Mouse (Mus musculus) neural tube, embryonic 14.5 days (tissue): Measurements from ENCODE around the gene Spag8. TPM values are rescaled to one million over a fixed set of nuclear protein-coding genes. Genes with fewer than 3 reads are reported as not detected.

Experiments
- ATAC-seq: fragments of 200-750 bp; cut with Nextera tagmentation; 2 replicates; pipeline ENCODE4 v1.8.0; 2017; ENCODE audit warnings: low read depth, mild to moderate bottlenecking, moderate TSS enrichment, moderate library complexity
- H3K27ac ChIP-seq: fragments of 300-500 bp; sonication (generic); 2 replicates; pipeline ENCODE4 v1.5.1; 2014; ENCODE audit warnings: low read depth, mild to moderate bottlenecking, control low read depth, low read length, moderate library complexity, mixed read lengths
- H3K27me3 ChIP-seq: fragments of 300-500 bp; sonication (generic); 2 replicates; pipeline ENCODE4 v1.6.1; 2014; ENCODE audit warnings: low read length; ENCODE audit not compliant: control insufficient read depth, insufficient read depth
- H3K36me3 ChIP-seq: fragments of 300-500 bp; sonication (generic); 2 replicates; pipeline ENCODE4 v1.6.1; 2014; ENCODE audit warnings: low read length, mixed read lengths; ENCODE audit not compliant: control insufficient read depth, insufficient read depth
- H3K4me1 ChIP-seq: fragments of 300-500 bp; sonication (generic); 2 replicates; pipeline ENCODE4 v1.6.1; 2014; ENCODE audit warnings: low read length; ENCODE audit not compliant: control insufficient read depth, insufficient read depth
- H3K4me2 ChIP-seq: fragments of 300-500 bp; sonication (generic); 2 replicates; pipeline ENCODE4 v1.6.1; 2014; ENCODE audit warnings: mild to moderate bottlenecking, low read depth, low read length, control low read depth
- H3K4me3 ChIP-seq: fragments of 300-500 bp; sonication (generic); 2 replicates; pipeline ENCODE4 v1.5.1; 2014; ENCODE audit warnings: low read depth, low read length, control low read depth, mixed read lengths
- H3K9ac ChIP-seq: fragments of 300-500 bp; sonication (generic); replicated peaks from 2 replicates; pipeline ENCODE4 v1.6.1; 2014; ENCODE audit warnings: low read depth, mild to moderate bottlenecking, control low read depth, low read length, mixed read lengths
- H3K9me3 ChIP-seq: fragments of 300-500 bp; sonication (generic); 2 replicates; pipeline ENCODE4 v1.6.1; 2016; ENCODE audit warnings: low read length; ENCODE audit not compliant: control insufficient read depth
- WGBS: fragments of 180-500 bp; shearing (Covaris S2); extraction: QIAGEN DNeasy Blood & Tissue Kit; methylation state at CpG from one replicate; pipeline ENCODE4 v1.1.7; 2014; 5-methylcytosine and 5-hydroxymethylcytosine counted together
- polyA plus RNA-seq: library from polyadenylated mRNA; unstranded; fragments of >200 nt; fragmentation: Nextera tagmentation; extraction: Ambion mirVana; gene quantifications from 2 replicates; pipeline ENCODE4 v1.2.1, GENCODE M21; 2014

The Spag8 gene
- polyA plus RNA-seq, 1 experiment from 2014 or later = 4.6 TPM

- Histone ChIP-seq H3K4me3 (peak overlapping the region; percentile 72), H3K27me3 (0 out of 2 replicates have a peak, but pooled peaks cover 1% of the 10 kb centered on the region), H3K36me3 (no peaks in the 10 kb centered on the region), H3K9ac (0 out of 2 replicates have a peak overlapping the region, but pooled peaks have one; percentile 17), H3K9me3 (no peaks in the 10 kb centered on the region), H3K27ac (no peak overlapping the region), H3K4me2 (peak overlapping the region; percentile 41; the same call in 1 of the 2 replicates), H3K4me1 (no peaks in the 10 kb centered on the region; the same call in 1 of the 2 replicates)
- no peak for ATAC-seq
- WGBS = 52% methylated on average over 4 of the region's 4 CpGs
Measured at GRCm38 (mm10) chr4:43657146-43657545, 3.8 kb upstream of the Spag8 start.

DNA sequence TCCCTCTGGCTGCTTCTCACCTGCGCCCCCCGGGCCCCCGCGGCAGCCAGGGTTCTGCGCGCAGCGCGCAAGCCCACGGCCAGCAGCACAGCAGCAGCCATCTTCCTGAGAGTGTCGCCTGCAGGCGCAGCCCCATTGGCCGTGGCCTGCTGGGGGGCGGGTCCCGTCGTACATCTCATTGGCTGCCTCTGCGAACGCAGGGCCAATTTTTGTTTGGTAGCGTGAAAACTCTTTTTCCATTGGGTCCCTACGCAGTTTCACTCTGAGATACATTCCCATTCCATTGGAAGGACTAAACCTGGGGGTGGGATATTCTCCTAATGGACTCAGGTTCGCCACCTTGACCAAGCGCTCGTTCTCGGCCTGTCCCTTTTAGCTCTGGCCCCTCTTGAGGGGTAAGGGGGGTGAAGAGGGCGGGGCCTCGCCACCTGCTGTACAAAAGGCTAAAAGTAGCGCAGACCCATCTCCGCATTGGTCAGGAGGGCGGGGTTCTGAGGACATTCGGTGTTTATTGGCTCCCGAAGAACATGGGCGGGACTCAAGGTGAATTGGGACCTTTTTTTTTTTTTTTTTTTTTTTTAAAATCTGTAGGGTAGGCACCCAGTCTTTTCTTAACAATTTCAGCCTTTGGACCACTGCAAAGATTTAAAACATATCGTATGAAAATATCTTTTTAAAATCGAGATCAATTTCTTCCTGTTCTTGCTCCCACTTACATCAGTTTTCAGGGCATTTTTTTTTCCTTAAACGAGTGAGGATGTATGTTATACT, 3.1 kb upstream of the Spag8 start, which contains the start of gene Hint2:
Gene Hint2 (minus strand): TSS at position 128 of the 771 bp plus-strand sequence.
- Histone ChIP-seq H3K9me3 (no peaks in the 10 kb centered on the region), H3K36me3 (no peaks in the 10 kb centered on the region)
- under 1% methylated on average over 34 of the region's 34 CpGs for WGBS

GRCm38 (mm10) chr4:43655656-43656338, 2.4 kb upstream of the Spag8 start:
- Histone ChIP-seq H3K27me3 (no peaks in the 10 kb centered on the region), H3K9ac (peak overlapping the region; percentile 78), H3K27ac (peak overlapping the region; percentile 92), H3K9me3 (no peaks in the 10 kb centered on the region), H3K4me1 (no peaks in the 10 kb centered on the region; the same call in 1 of the 2 replicates), H3K4me2 (peak overlapping the region; percentile 83), H3K4me3 (peak overlapping the region; percentile 72), H3K36me3 (no peaks in the 10 kb centered on the region)
- 5% methylated on average over 30 of the region's 34 CpGs for WGBS
- ATAC-seq = no peak; the same call in 1 of the 2 replicates

More for the DNA sequence above, 3.1 kb upstream of the Spag8 start, which contains the start of gene Hint2:
- no peaks in the 10 kb centered on the region; the same call in 1 of the 2 replicates for H3K4me1 ChIP-seq
- peak within 1 kb of the TSS; percentile 83 for H3K4me2 ChIP-seq
- H3K27ac ChIP-seq = peak within 1 kb of the TSS; percentile 92
- H3K27me3 ChIP-seq = no peaks in the 10 kb centered on the region
- peak; percentile 98 for ATAC-seq
- H3K4me3 ChIP-seq = peak within 1 kb of the TSS; percentile 72
- peak within 1 kb of the TSS; percentile 78 for H3K9ac ChIP-seq

DNA sequence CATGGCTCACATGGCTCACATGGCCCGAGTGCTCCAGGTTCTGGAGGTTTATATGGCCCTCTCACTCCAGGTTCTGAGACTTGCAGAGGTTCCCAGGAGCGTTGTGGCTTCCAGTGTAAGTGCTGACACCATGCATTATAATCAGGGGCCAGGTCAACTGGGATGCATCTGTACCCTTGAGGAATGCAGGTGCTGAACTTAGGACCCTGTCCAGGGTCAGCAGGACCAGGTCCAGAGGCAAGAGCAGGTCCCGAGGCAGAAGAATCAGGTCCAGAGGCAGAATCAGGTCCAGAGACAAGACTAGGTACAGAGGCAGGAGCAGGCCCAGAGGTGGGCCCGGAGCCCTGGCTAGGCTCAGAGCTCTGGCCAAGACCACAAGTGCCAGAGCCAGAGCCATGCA, 668 bp downstream of the Spag8 start:
- no peaks in the 10 kb centered on the region for H3K9me3 ChIP-seq
- no peaks in the 10 kb centered on the region for H3K27me3 ChIP-seq
- no peak for ATAC-seq
- no peaks in the 10 kb centered on the region; the same call in 1 of the 2 replicates for H3K4me1 ChIP-seq
- WGBS = 95% methylated on average over 4 of the region's 4 CpGs
- H3K36me3 ChIP-seq = peaks cover 8% of the 10 kb centered on the region; the same call in 1 of the 2 replicates
- no peak overlapping the region for H3K27ac ChIP-seq
- H3K4me2 ChIP-seq = peak overlapping the region; percentile 31; the same call in 1 of the 2 replicates
- H3K4me3 ChIP-seq = no peak overlapping the region
- H3K9ac ChIP-seq = no peak overlapping the region

- H3K4me2 ChIP-seq = no peak overlapping the region
- ATAC-seq = no peak
- WGBS = 95% methylated on average over 3 of the region's 3 CpGs
- H3K27ac ChIP-seq = no peak overlapping the region
- H3K4me1 ChIP-seq = no peaks in the 10 kb centered on the region; the same call in 1 of the 2 replicates
- no peak overlapping the region for H3K4me3 ChIP-seq
- peaks cover 8% of the 10 kb centered on the region; the same call in 1 of the 2 replicates for H3K36me3 ChIP-seq
- H3K9ac ChIP-seq = no peak overlapping the region
- H3K27me3 ChIP-seq = no peaks in the 10 kb centered on the region
- H3K9me3 ChIP-seq = no peaks in the 10 kb centered on the region
Measured at GRCm38 (mm10) chr4:43649783-43650182, 3.6 kb downstream of the Spag8 start.

DNA sequence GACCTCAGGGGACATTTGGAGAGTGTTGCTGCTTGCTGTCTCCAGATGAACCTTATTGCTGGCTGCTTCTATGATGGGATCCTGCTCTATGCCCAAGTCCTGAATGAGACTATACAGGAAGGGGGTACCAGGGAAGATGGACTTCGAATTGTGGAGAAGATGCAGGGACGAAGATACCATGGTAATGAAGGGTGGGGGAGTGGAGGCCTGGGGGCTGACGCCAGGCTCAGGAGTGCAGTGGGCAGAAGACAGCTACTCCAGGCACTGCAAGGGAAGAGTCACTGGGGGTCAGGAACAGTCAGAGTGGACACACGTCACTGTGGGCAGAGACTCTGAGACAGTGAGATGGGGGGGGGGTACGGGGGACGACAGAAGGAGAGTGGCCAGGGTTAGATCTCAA, 12.9 kb downstream of the Spag8 start:
- Histone ChIP-seq H3K4me2 (no peak overlapping the region), H3K9ac (no peak overlapping the region), H3K4me3 (no peak overlapping the region), H3K4me1 (no peaks in the 10 kb centered on the region), H3K36me3 (no peaks in the 10 kb centered on the region), H3K27me3 (no peaks in the 10 kb centered on the region), H3K9me3 (no peaks in the 10 kb centered on the region), H3K27ac (no peak overlapping the region)
- WGBS = 84% methylated on average over 6 of the region's 6 CpGs
- ATAC-seq = no peak

- no peak overlapping the region for H3K27ac ChIP-seq
- no peak overlapping the region for H3K4me2 ChIP-seq
- 78% methylated on average over 9 of the region's 9 CpGs for WGBS
- no peaks in the 10 kb centered on the region for H3K36me3 ChIP-seq
- H3K9ac ChIP-seq = no peak overlapping the region
- no peak overlapping the region for H3K4me3 ChIP-seq
- no peaks in the 10 kb centered on the region for H3K4me1 ChIP-seq
- no peaks in the 10 kb centered on the region for H3K27me3 ChIP-seq
- ATAC-seq = no peak
- H3K9me3 ChIP-seq = no peaks in the 10 kb centered on the region
Measured at GRCm38 (mm10) chr4:43640076-43640475, 13.3 kb downstream of the Spag8 start.

GRCm38 (mm10) chr4:43636751-43637150, 16.6 kb downstream of the Spag8 start:
- Histone ChIP-seq H3K4me2 (no peak overlapping the region), H3K9me3 (no peaks in the 10 kb centered on the region), H3K4me1 (peaks cover 21% of the 10 kb centered on the region), H3K27me3 (no peaks in the 10 kb centered on the region), H3K27ac (no peak overlapping the region), H3K9ac (no peak overlapping the region), H3K4me3 (no peak overlapping the region), H3K36me3 (no peaks in the 10 kb centered on the region)
- ATAC-seq = no peak
- 78% methylated on average over 6 of the region's 6 CpGs for WGBS
